In genomic region chr11:117780582-117781111, GRCm38 (mm10) we compare ENCODE assay signal across 7 mouse cellular contexts. TPM values are rescaled to one million over a fixed set of nuclear protein-coding genes. Genes with fewer than 3 reads are reported as not detected.
DNase-seq lines count a peak whose midpoint lies in the region; ATAC-seq and TF ChIP-seq lines count a peak whose summit lies in the region.

No protein-coding gene starts in this region.

- under 1% methylated on average over 19 of the region's 19 CpGs for WGBS in intestine, embryonic 14.5 days
- WGBS in liver, postnatal 0 days (ENCODE audit: insufficient replicate concordance) = 0% methylated on average over 19 of the region's 19 CpGs
- WGBS in neural tube, embryonic 12.5 days = 3% methylated on average over 19 of the region's 19 CpGs

- peak overlapping the region; percentile 2; the same call in 1 of the 2 replicates for H3K4me3 ChIP-seq in cortical plate, adult 2 months (ENCODE audit: insufficient read depth, low read length)
- H3K4me3 ChIP-seq in intestine, embryonic 14.5 days (ENCODE audit: low read depth, low read length) = peak overlapping the region; percentile 44
- peak overlapping the region; percentile 82 for H3K4me3 ChIP-seq in liver, postnatal 0 days (ENCODE audit: low read depth, low read length)
- H3K4me3 ChIP-seq in neural tube, embryonic 12.5 days = peak overlapping the region; percentile 31

- H3K27ac ChIP-seq in cortical plate, adult 2 months (ENCODE audit: insufficient read depth, low read length) = no peak overlapping the region
- peak overlapping the region; percentile 83 for H3K27ac ChIP-seq in intestine, embryonic 14.5 days (ENCODE audit: low read depth)
- peak overlapping the region; percentile 97 for H3K27ac ChIP-seq in liver, postnatal 0 days (ENCODE audit: low read depth)
- no peak overlapping the region for H3K27ac ChIP-seq in neural tube, embryonic 12.5 days

- DNase-seq in T-cell, adult 2 months (ENCODE audit: low spot score) = peak; percentile 96
- DNase-seq in gastrocnemius, postnatal 36 days = peak; percentile 69 to 79
- DNase-seq in intestine, embryonic 14.5 days (ENCODE audit: low spot score) = peak; percentile 86
- DNase-seq in liver, postnatal 0 days = peak; percentile 95
- DNase-seq in thymus, postnatal 14 days = peak; percentile 96

- peak; percentile 78 for ATAC-seq in intestine, embryonic 14.5 days (replicated peaks; ENCODE audit: low FRiP score, low TSS enrichment, low read depth)
- ATAC-seq in liver, postnatal 0 days = peak; percentile 79
- ATAC-seq in neural tube, embryonic 12.5 days (ENCODE audit: low FRiP score, low read depth) = peak; percentile 34; the same call in 1 of the 2 replicates

- peak; percentile 95 for TF ChIP-seq EP300 in liver, postnatal 0 days (IDR thresholded peaks at IDR 0.05; ENCODE audit: low read depth)

- intact Hi-C loops in gastrocnemius, postnatal 36 days (cut with DNase I) = no loop called here

- H3K4me1 ChIP-seq in cortical plate, adult 2 months (ENCODE audit: control insufficient read depth, insufficient read depth, low read length) = no peaks in the 10 kb centered on the region
- peaks cover 32% of the 10 kb centered on the region for H3K4me1 ChIP-seq in intestine, embryonic 14.5 days (replicated peaks; ENCODE audit: control insufficient read depth, insufficient read depth, low read length)
- H3K4me1 ChIP-seq in liver, postnatal 0 days (ENCODE audit: insufficient read depth) = peaks cover 30% of the 10 kb centered on the region
- H3K4me1 ChIP-seq in neural tube, embryonic 12.5 days = peaks cover 36% of the 10 kb centered on the region

- H3K9me3 ChIP-seq in intestine, embryonic 14.5 days (ENCODE audit: control insufficient read depth, low read length) = no peaks in the 10 kb centered on the region
- H3K9me3 ChIP-seq in liver, postnatal 0 days (ENCODE audit: low read length) = no peaks in the 10 kb centered on the region
- H3K9me3 ChIP-seq in neural tube, embryonic 12.5 days = no peaks in the 10 kb centered on the region

- no peaks in the 10 kb centered on the region for H3K27me3 ChIP-seq in intestine, embryonic 14.5 days (replicated peaks; ENCODE audit: control insufficient read depth, insufficient read depth, low read length)
- no peaks in the 10 kb centered on the region for H3K27me3 ChIP-seq in liver, postnatal 0 days (ENCODE audit: insufficient read depth, low read length)
- peaks cover 44% of the 10 kb centered on the region for H3K27me3 ChIP-seq in neural tube, embryonic 12.5 days (replicated peaks)

- 0 out of 2 replicates have a peak, but pooled peaks cover 4% of the 10 kb centered on the region for H3K36me3 ChIP-seq in intestine, embryonic 14.5 days (ENCODE audit: control insufficient read depth, insufficient read depth, low read length)
- peaks cover 48% of the 10 kb centered on the region for H3K36me3 ChIP-seq in liver, postnatal 0 days (replicated peaks; ENCODE audit: insufficient read depth, low read length)
- H3K36me3 ChIP-seq in neural tube, embryonic 12.5 days = no peaks in the 10 kb centered on the region

- no peak for TF ChIP-seq POLR2A in cortical plate, adult 2 months (IDR thresholded peaks at IDR 0.05; ENCODE audit: extremely low read depth, insufficient read depth, low read length)

- peak overlapping the region; percentile 56 for H3K9ac ChIP-seq in intestine, embryonic 14.5 days (ENCODE audit: low read length)
- peak overlapping the region; percentile 89 for H3K9ac ChIP-seq in liver, postnatal 0 days (replicated peaks)
- peak overlapping the region; percentile 39; the same call in 1 of the 2 replicates for H3K9ac ChIP-seq in neural tube, embryonic 12.5 days

- peak overlapping the region; percentile 89 for H3K4me2 ChIP-seq in intestine, embryonic 14.5 days (ENCODE audit: low read length)
- peak overlapping the region; percentile 97 for H3K4me2 ChIP-seq in liver, postnatal 0 days (ENCODE audit: low read depth, low read length)
- H3K4me2 ChIP-seq in neural tube, embryonic 12.5 days (replicated peaks) = peak overlapping the region; percentile 66

- no peak for TF ChIP-seq CTCF in cortical plate, adult 2 months (IDR thresholded peaks at IDR 0.05; ENCODE audit: extremely low read depth, insufficient read depth, low read length)
- TF ChIP-seq CTCF in liver, postnatal 0 days (IDR thresholded peaks at IDR 0.05; ENCODE audit: low read depth) = peak; percentile 50

RNA-seq across cellular contexts. Expression of gene Tmc8, which starts 1.2 kb away (rescaled TPM):
- 0.54 and 0.79 TPM in 2 replicates for polyA plus RNA-seq in cortical plate, adult 2 months (2012; rRNA removed)
- total RNA-seq in gastrocnemius, postnatal 36 days (2021) = 1 to 10 TPM; 1.2 to 1.7 TPM
- polyA plus RNA-seq in intestine, embryonic 14.5 days (2014; fragmentation: Nextera tagmentation; extraction: Ambion mirVana) = 3.8 and 5.2 TPM in 2 replicates
- 6.3 and 6.8 TPM in 2 replicates for polyA plus RNA-seq in liver, postnatal 0 days (2015; fragmentation: Nextera tagmentation; extraction: Ambion mirVana)
- polyA plus RNA-seq in neural tube, embryonic 12.5 days (2016; fragmentation: Nextera tagmentation; extraction: Ambion mirVana) = 1.0 and 1.4 TPM in 2 replicates

RNA-seq across cellular contexts. Expression of gene Tmc6, which starts 1.4 kb away (rescaled TPM):
- polyA plus RNA-seq in cortical plate, adult 2 months (2012; rRNA removed) = 9.1 and 9.7 TPM in 2 replicates
- total RNA-seq in gastrocnemius, postnatal 36 days (2021) = 1 to 10 TPM; 5.8 to 5.9 TPM
- 20.7 and 26.1 TPM in 2 replicates for polyA plus RNA-seq in intestine, embryonic 14.5 days (2014; fragmentation: Nextera tagmentation; extraction: Ambion mirVana)
- polyA plus RNA-seq in liver, postnatal 0 days (2015; fragmentation: Nextera tagmentation; extraction: Ambion mirVana) = 19.0 and 20.2 TPM in 2 replicates
- polyA plus RNA-seq in neural tube, embryonic 12.5 days (2016; fragmentation: Nextera tagmentation; extraction: Ambion mirVana) = 11.2 and 11.5 TPM in 2 replicates

RNA-seq across cellular contexts. Expression of gene 6030468B19Rik, which starts 16.8 kb away (rescaled TPM):
- 0.47 and 0.50 TPM in 2 replicates for polyA plus RNA-seq in cortical plate, adult 2 months (2012; rRNA removed)
- total RNA-seq in gastrocnemius, postnatal 36 days (2021) = not detected
- 0.28 TPM in 2 replicates for polyA plus RNA-seq in intestine, embryonic 14.5 days (2014; fragmentation: Nextera tagmentation; extraction: Ambion mirVana)
- 32.7 and 33.8 TPM in 2 replicates for polyA plus RNA-seq in liver, postnatal 0 days (2015; fragmentation: Nextera tagmentation; extraction: Ambion mirVana)
- polyA plus RNA-seq in neural tube, embryonic 12.5 days (2016; fragmentation: Nextera tagmentation; extraction: Ambion mirVana) = 0.42 TPM in 1 of 2 replicates, not detected in the other

RNA-seq across cellular contexts. Expression of gene Gm20708, which starts 28.8 kb away (rescaled TPM):
- polyA plus RNA-seq in cortical plate, adult 2 months (2012; rRNA removed) = 0.86 and 1.1 TPM in 2 replicates
- total RNA-seq in gastrocnemius, postnatal 36 days (2021) = under 1 TPM; 0.57 to 0.89 TPM
- 0.83 TPM in 1 of 2 replicates, not detected in the other for polyA plus RNA-seq in intestine, embryonic 14.5 days (2014; fragmentation: Nextera tagmentation; extraction: Ambion mirVana)
- polyA plus RNA-seq in liver, postnatal 0 days (2015; fragmentation: Nextera tagmentation; extraction: Ambion mirVana) = 0.33 and 0.48 TPM in 2 replicates
- 0.70 TPM in 1 of 2 replicates, not detected in the other for polyA plus RNA-seq in neural tube, embryonic 12.5 days (2016; fragmentation: Nextera tagmentation; extraction: Ambion mirVana)

RNA-seq across cellular contexts. Expression of gene Syngr2, which starts 28.8 kb away (rescaled TPM):
- polyA plus RNA-seq in cortical plate, adult 2 months (2012; rRNA removed) = 10.6 and 13.5 TPM in 2 replicates
- total RNA-seq in gastrocnemius, postnatal 36 days (2021) = 100 to 1,000 TPM; 155 to 161 TPM
- 145 TPM in 2 replicates for polyA plus RNA-seq in intestine, embryonic 14.5 days (2014; fragmentation: Nextera tagmentation; extraction: Ambion mirVana)
- polyA plus RNA-seq in liver, postnatal 0 days (2015; fragmentation: Nextera tagmentation; extraction: Ambion mirVana) = 60.6 and 62.2 TPM in 2 replicates
- 19.0 and 19.4 TPM in 2 replicates for polyA plus RNA-seq in neural tube, embryonic 12.5 days (2016; fragmentation: Nextera tagmentation; extraction: Ambion mirVana)

Comparison
In these comparisons a context has a peak if more than half of its experiments do, and no peak if none do; other contexts are left out.
1. H3K27ac ChIP-seq: peak in intestine, embryonic 14.5 days (single experiment) and liver, postnatal 0 days (single experiment); none in cortical plate, adult 2 months (single experiment) and neural tube, embryonic 12.5 days (single experiment).
2. H3K4me3 ChIP-seq: peak in every context shown above with its lines; median percentile 82 in liver, postnatal 0 days; 44 in intestine, embryonic 14.5 days; 31 in neural tube, embryonic 12.5 days; 2 in cortical plate, adult 2 months.
3. H3K9ac ChIP-seq: peak in every context shown above with its lines; median percentile 89 in liver, postnatal 0 days; 56 in intestine, embryonic 14.5 days; 39 in neural tube, embryonic 12.5 days.
4. RNA of gene 6030468B19Rik, which starts 16.8 kb away (polyA plus RNA-seq): 32.7 to 33.8 TPM in liver, postnatal 0 days; 0.47 to 0.50 TPM in cortical plate, adult 2 months, 0.42 TPM in neural tube, embryonic 12.5 days and 0.28 TPM in intestine, embryonic 14.5 days; every median in the first group is over 10 times any median in the second.
5. Peak in every context shown above with its lines, with median percentiles within 50 percentile points of each other: DNase-seq, ATAC-seq and H3K4me2 ChIP-seq.